8 mouse cellular contexts compared by ENCODE assay signal in the genomic region with DNA sequence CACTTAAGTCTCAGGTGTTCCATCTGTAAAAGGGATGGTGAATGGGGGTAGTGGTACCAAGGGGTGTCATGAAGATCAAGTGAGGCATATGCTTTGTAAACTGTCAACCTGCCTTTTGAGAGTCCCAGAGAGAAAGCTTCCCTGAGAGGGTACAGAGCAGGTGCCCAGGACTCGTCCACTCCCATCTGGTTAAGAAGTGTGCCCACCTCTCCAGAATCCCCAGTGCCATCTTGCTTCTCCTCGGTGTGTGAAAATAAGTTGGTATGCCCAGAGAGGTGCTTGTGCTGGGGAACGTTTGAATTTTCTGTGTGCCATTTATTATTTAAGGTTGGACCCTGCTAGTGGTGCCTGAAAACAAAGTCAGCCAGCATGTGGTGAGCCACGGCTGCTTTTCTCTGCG. TPM values are rescaled to one million over a fixed set of nuclear protein-coding genes. Genes with fewer than 3 reads are reported as not detected.
DNase-seq lines count a peak whose midpoint lies in the region; ATAC-seq lines count a peak whose summit lies in the region.

No protein-coding gene starts in this region.

- peak overlapping the region; percentile 80 for H3K4me2 ChIP-seq in kidney, embryonic 15.5 days
- H3K4me2 ChIP-seq in embryonic facial prominence, embryonic 14.5 days (ENCODE audit: low read depth, low read length): peak overlapping the region; percentile 83
- peak overlapping the region; percentile 77 for H3K4me2 ChIP-seq in hindbrain, embryonic 16.5 days (ENCODE audit: low read length)
- H3K4me2 ChIP-seq in midbrain, embryonic 14.5 days (ENCODE audit: low read length): peak overlapping the region; percentile 89

- H3K4me3 ChIP-seq in kidney, embryonic 15.5 days (replicated peaks): peak overlapping the region; percentile 81
- peak overlapping the region; percentile 95 for H3K4me3 ChIP-seq in embryonic facial prominence, embryonic 14.5 days (ENCODE audit: low read depth, low read length)
- H3K4me3 ChIP-seq in hindbrain, embryonic 16.5 days (ENCODE audit: low read length): peak overlapping the region; percentile 98
- H3K4me3 ChIP-seq in midbrain, embryonic 14.5 days (replicated peaks; ENCODE audit: low read depth, low read length): peak overlapping the region; percentile 96

- WGBS in kidney, embryonic 15.5 days: 60% methylated on average over 5 of the region's 5 CpGs
- 57% methylated on average over 5 of the region's 5 CpGs for WGBS in embryonic facial prominence, embryonic 14.5 days
- WGBS in hindbrain, embryonic 16.5 days: 34% methylated on average over 5 of the region's 5 CpGs
- 42% methylated on average over 5 of the region's 5 CpGs for WGBS in midbrain, embryonic 14.5 days

- H3K27ac ChIP-seq in kidney, embryonic 15.5 days: no peak overlapping the region
- no peak overlapping the region for H3K27ac ChIP-seq in embryonic facial prominence, embryonic 14.5 days (replicated peaks; ENCODE audit: low read depth, low read length)
- no peak overlapping the region for H3K27ac ChIP-seq in hindbrain, embryonic 16.5 days (ENCODE audit: low read depth, low read length)
- 0 out of 2 replicates have a peak overlapping the region, but pooled peaks have one; percentile 3 for H3K27ac ChIP-seq in midbrain, embryonic 14.5 days (replicated peaks; ENCODE audit: low read depth, low read length)

- no peak for ATAC-seq in kidney, embryonic 15.5 days (replicated peaks; ENCODE audit: low FRiP score)
- ATAC-seq in embryonic facial prominence, embryonic 14.5 days (ENCODE audit: low read depth): no peak
- no peak for ATAC-seq in hindbrain, embryonic 16.5 days
- ATAC-seq in midbrain, embryonic 14.5 days (ENCODE audit: low FRiP score, low TSS enrichment): no peak
- no peak for ATAC-seq in cerebellum, adult (ENCODE audit: insufficient number of reproducible peaks, low FRiP score, low TSS enrichment)

- peak overlapping the region; percentile 95; the same call in 1 of the 2 replicates for H3K9ac ChIP-seq in kidney, embryonic 15.5 days
- peak overlapping the region; percentile 98 for H3K9ac ChIP-seq in embryonic facial prominence, embryonic 14.5 days (ENCODE audit: low read depth, low read length)
- peak overlapping the region; percentile 100 for H3K9ac ChIP-seq in hindbrain, embryonic 16.5 days (ENCODE audit: low read depth, low read length)
- H3K9ac ChIP-seq in midbrain, embryonic 14.5 days (replicated peaks; ENCODE audit: low read length): peak overlapping the region; percentile 99; the same call in 1 of the 2 replicates

- H3K4me1 ChIP-seq in kidney, embryonic 15.5 days: peaks cover 79% of the 10 kb centered on the region
- peaks cover 65% of the 10 kb centered on the region for H3K4me1 ChIP-seq in embryonic facial prominence, embryonic 14.5 days (ENCODE audit: control insufficient read depth, insufficient read depth, low read length)
- peaks cover 59% of the 10 kb centered on the region for H3K4me1 ChIP-seq in hindbrain, embryonic 16.5 days (ENCODE audit: control insufficient read depth, insufficient read depth, low read depth, low read length)
- peaks cover 57% of the 10 kb centered on the region for H3K4me1 ChIP-seq in midbrain, embryonic 14.5 days (ENCODE audit: control insufficient read depth, insufficient read depth, low read length)

- H3K27me3 ChIP-seq in kidney, embryonic 15.5 days: no peaks in the 10 kb centered on the region
- no peaks in the 10 kb centered on the region for H3K27me3 ChIP-seq in embryonic facial prominence, embryonic 14.5 days (replicated peaks; ENCODE audit: control insufficient read depth, insufficient read depth, low read length)
- H3K27me3 ChIP-seq in hindbrain, embryonic 16.5 days (replicated peaks; ENCODE audit: control insufficient read depth, insufficient read depth, low read length): no peaks in the 10 kb centered on the region
- H3K27me3 ChIP-seq in midbrain, embryonic 14.5 days (ENCODE audit: control insufficient read depth, insufficient read depth, low read length): no peaks in the 10 kb centered on the region

- no peaks in the 10 kb centered on the region for H3K36me3 ChIP-seq in kidney, embryonic 15.5 days
- H3K36me3 ChIP-seq in embryonic facial prominence, embryonic 14.5 days (ENCODE audit: control insufficient read depth, insufficient read depth, low read length): no peaks in the 10 kb centered on the region
- H3K36me3 ChIP-seq in hindbrain, embryonic 16.5 days (ENCODE audit: control insufficient read depth, insufficient read depth, low read length): no peaks in the 10 kb centered on the region
- H3K36me3 ChIP-seq in midbrain, embryonic 14.5 days (ENCODE audit: control insufficient read depth, insufficient read depth, low read length): no peaks in the 10 kb centered on the region

- DNase-seq in kidney, adult 18-20 months: no peak
- DNase-seq in embryonic facial prominence, embryonic 14.5 days (ENCODE audit: low spot score): no peak
- DNase-seq in midbrain, embryonic 14.5 days: no peak
- no peak for DNase-seq in right cerebral cortex, postnatal 4 days
- DNase-seq in layer of hippocampus, adult 9-11 months: no peak

- no peaks in the 10 kb centered on the region for H3K9me3 ChIP-seq in kidney, embryonic 15.5 days (replicated peaks)
- no peaks in the 10 kb centered on the region for H3K9me3 ChIP-seq in embryonic facial prominence, embryonic 14.5 days (ENCODE audit: control insufficient read depth, low read length)
- no peaks in the 10 kb centered on the region for H3K9me3 ChIP-seq in hindbrain, embryonic 16.5 days (ENCODE audit: control insufficient read depth, low read length)
- no peaks in the 10 kb centered on the region for H3K9me3 ChIP-seq in midbrain, embryonic 14.5 days (ENCODE audit: control insufficient read depth, low read length)

RNA-seq across cellular contexts. Expression of a gene that starts 52.5 kb away (rescaled TPM):
- polyA plus RNA-seq in kidney, embryonic 15.5 days (2015; fragmentation: Nextera tagmentation; extraction: Ambion mirVana): 305 and 466 TPM in 2 replicates
- polyA plus RNA-seq in embryonic facial prominence, embryonic 14.5 days (2014; fragmentation: Nextera tagmentation; extraction: Ambion mirVana): 285 and 310 TPM in 2 replicates
- polyA plus RNA-seq in hindbrain, embryonic 16.5 days (2015; fragmentation: Nextera tagmentation; extraction: Ambion mirVana): 46.9 and 52.0 TPM in 2 replicates
- polyA plus RNA-seq in midbrain, embryonic 14.5 days (2014; fragmentation: Nextera tagmentation; extraction: Ambion mirVana): 22.5 and 33.0 TPM in 2 replicates
